Mouse (Mus musculus): ENCODE data around the gene Mov10l1. TPM values are rescaled to one million over a fixed set of nuclear protein-coding genes. Genes with fewer than 3 reads are reported as not detected.
A peak's percentile ranks its signal among the peaks of the same experiment; 100 is the strongest.

Mov10l1 gene
- total and polyA plus RNA-seq, 2 experiments from 2014 or later = not detected

- 75% methylated on average over 24 of the region's 24 CpGs for WGBS
- TF ChIP-seq CTCF (IDR thresholded peaks at IDR 0.05; ENCODE audit: low read depth) = no peak
- H3K27ac ChIP-seq = no peak overlapping the region
- H3K4me3 ChIP-seq (ENCODE audit: low read length) = no peak overlapping the region
- no peak for ATAC-seq
- no peaks in the 10 kb centered on the region for H3K36me3 ChIP-seq (ENCODE audit: insufficient read depth, low read length)
- no peak for DNase-seq (ENCODE audit: low spot score)
- no peak overlapping the region for H3K9ac ChIP-seq (replicated peaks; ENCODE audit: low read length)
- peaks cover 10% of the 10 kb centered on the region; the same call in 1 of the 2 replicates for H3K4me1 ChIP-seq (ENCODE audit: insufficient read depth, low read length)
- H3K4me2 ChIP-seq (ENCODE audit: low read depth, low read length) = no peak overlapping the region
- H3K27me3 ChIP-seq (ENCODE audit: insufficient read depth, low read length) = no peaks in the 10 kb centered on the region
- no peaks in the 10 kb centered on the region for H3K9me3 ChIP-seq (ENCODE audit: low read length)
These were observed 87.9 kb downstream of the Mov10l1 start for GRCm38 (mm10) chr15:89070606-89071005.

GRCm38 (mm10) chr15:89073993-89074603 is 91.4 kb downstream of the Mov10l1 start:
- Histone ChIP-seq H3K9ac (replicated peaks; ENCODE audit: low read length) (no peak overlapping the region), H3K4me3 (ENCODE audit: low read length) (no peak overlapping the region), H3K4me2 (ENCODE audit: low read depth, low read length) (no peak overlapping the region), H3K36me3 (ENCODE audit: insufficient read depth, low read length) (no peaks in the 10 kb centered on the region), H3K27ac (0 out of 2 replicates have a peak overlapping the region, but pooled peaks have one; percentile 88), H3K4me1 (ENCODE audit: insufficient read depth, low read length) (peaks cover 23% of the 10 kb centered on the region), H3K9me3 (ENCODE audit: low read length) (no peaks in the 10 kb centered on the region), H3K27me3 (ENCODE audit: insufficient read depth, low read length) (no peaks in the 10 kb centered on the region)
- no peak for TF ChIP-seq CTCF (IDR thresholded peaks at IDR 0.05; ENCODE audit: low read depth)
- WGBS = 77% methylated on average over 10 of the region's 10 CpGs
- ATAC-seq (no peak), DNase-seq (ENCODE audit: low spot score) (no peak)

GRCm38 (mm10) chr15:89074613-89075477 is 92.1 kb downstream of the Mov10l1 start, which contains the start of gene Trabd:
Trabd (plus strand) TSS chr15:89075124.
- peak within 1 kb of the TSS; percentile 88 for H3K27ac ChIP-seq
- peak within 1 kb of the TSS; percentile 89 for H3K4me2 ChIP-seq (ENCODE audit: low read depth, low read length)
- no peaks in the 10 kb centered on the region for H3K36me3 ChIP-seq (ENCODE audit: insufficient read depth, low read length)
- TF ChIP-seq CTCF (IDR thresholded peaks at IDR 0.05; ENCODE audit: low read depth) = no peak
- peak within 1 kb of the TSS; percentile 81 for H3K4me3 ChIP-seq (ENCODE audit: low read length)
- H3K9ac ChIP-seq (replicated peaks; ENCODE audit: low read length) = peak within 1 kb of the TSS; percentile 91
- no peaks in the 10 kb centered on the region for H3K27me3 ChIP-seq (ENCODE audit: insufficient read depth, low read length)
- ATAC-seq = peak; percentile 15; the same call in 1 of the 2 replicates
- H3K9me3 ChIP-seq (ENCODE audit: low read length) = no peaks in the 10 kb centered on the region
- 24% methylated on average over 11 of the region's 11 CpGs for WGBS
- DNase-seq (ENCODE audit: low spot score) = peak; percentile 36
- peaks cover 23% of the 10 kb centered on the region for H3K4me1 ChIP-seq (ENCODE audit: insufficient read depth, low read length)

GRCm38 (mm10) chr15:89075478-89076147 is 92.9 kb downstream of the Mov10l1 start:
- peak; percentile 34; the same call in 1 of the 2 replicates for TF ChIP-seq CTCF (IDR thresholded peaks at IDR 0.05; ENCODE audit: low read depth)
- Histone ChIP-seq H3K9me3 (ENCODE audit: low read length) (no peaks in the 10 kb centered on the region), H3K36me3 (ENCODE audit: insufficient read depth, low read length) (no peaks in the 10 kb centered on the region), H3K4me1 (ENCODE audit: insufficient read depth, low read length) (peaks cover 23% of the 10 kb centered on the region), H3K27ac (peak overlapping the region; percentile 88), H3K4me2 (ENCODE audit: low read depth, low read length) (peak overlapping the region; percentile 89), H3K27me3 (ENCODE audit: insufficient read depth, low read length) (no peaks in the 10 kb centered on the region), H3K9ac (replicated peaks; ENCODE audit: low read length) (peak overlapping the region; percentile 91), H3K4me3 (ENCODE audit: low read length) (peak overlapping the region; percentile 81)
- DNase-seq (ENCODE audit: low spot score) (peak; percentile 96), ATAC-seq (peak; percentile 93)
- WGBS = 0% methylated on average over 40 of the region's 59 CpGs

GRCm38 (mm10) chr15:89076156-89076731 is 93.5 kb downstream of the Mov10l1 start:
- under 1% methylated on average over 30 of the region's 39 CpGs for WGBS
- ATAC-seq = peak; percentile 66
- DNase-seq (ENCODE audit: low spot score) = peak; percentile 50
- Histone ChIP-seq H3K27ac (peak overlapping the region; percentile 88), H3K36me3 (ENCODE audit: insufficient read depth, low read length) (no peaks in the 10 kb centered on the region), H3K4me2 (ENCODE audit: low read depth, low read length) (peak overlapping the region; percentile 89), H3K4me3 (ENCODE audit: low read length) (peak overlapping the region; percentile 81), H3K9me3 (ENCODE audit: low read length) (no peaks in the 10 kb centered on the region), H3K27me3 (ENCODE audit: insufficient read depth, low read length) (no peaks in the 10 kb centered on the region), H3K4me1 (ENCODE audit: insufficient read depth, low read length) (peaks cover 23% of the 10 kb centered on the region), H3K9ac (replicated peaks; ENCODE audit: low read length) (peak overlapping the region; percentile 91)
- 0 out of 2 replicates have a peak, but pooled peaks have one; percentile 1 for TF ChIP-seq CTCF (IDR thresholded peaks at IDR 0.05; ENCODE audit: low read depth)
